Mouse (Mus musculus) retina, postnatal 1 day (tissue): Measurements from ENCODE around the gene A930018P22Rik.
A peak's percentile ranks its signal among the peaks of the same experiment; 100 is the strongest.
"Not testable (repeated sequence)": the region's sequence is repeated elsewhere in the genome, so short reads cannot be mapped to it uniquely, and the experiment has no call there.

Source experiments
- DNase-seq: peaks from one replicate; pipeline ENCODE4 v3.0.0-alpha.2; 2012

Gene A930018P22Rik

GRCm38 (mm10) chr2:104122505-104123378 lies at the start of gene A930018P22Rik:
Gene A930018P22Rik (plus strand): TSS chr2:104122769.
- DNase-seq, result peak; percentile 95

- DNase-seq, result not testable (repeated sequence)
Measured at GRCm38 (mm10) chr2:104078285-104078684, 44.3 kb upstream of the A930018P22Rik start.

- DNase-seq, result not testable (repeated sequence)
Measured at GRCm38 (mm10) chr2:104081436-104082050, 41.0 kb upstream of the A930018P22Rik start.

- no peak for DNase-seq
Measured at GRCm38 (mm10) chr2:104082474-104082873, 40.1 kb upstream of the A930018P22Rik start.

- not testable (repeated sequence) for DNase-seq
Measured at GRCm38 (mm10) chr2:104084027-104084426, 38.5 kb upstream of the A930018P22Rik start.

GRCm38 (mm10) chr2:104087562-104087961 lies 35.0 kb upstream of the A930018P22Rik start:
- not testable (repeated sequence) for DNase-seq

- DNase-seq, result no peak
Measured at GRCm38 (mm10) chr2:104093305-104093704, 29.3 kb upstream of the A930018P22Rik start.

GRCm38 (mm10) chr2:104095741-104096213 lies 26.8 kb upstream of the A930018P22Rik start, which contains the start of gene Cd59a:
Gene Cd59a (plus strand): TSS chr2:104095801.
- DNase-seq, result peak; percentile 76

- DNase-seq, result peak; percentile 6
Measured at GRCm38 (mm10) chr2:104096256-104096655, 26.3 kb upstream of the A930018P22Rik start.

- not testable (repeated sequence) for DNase-seq
Measured at GRCm38 (mm10) chr2:104096796-104097195, 25.8 kb upstream of the A930018P22Rik start.

- not testable (repeated sequence) for DNase-seq
Measured at GRCm38 (mm10) chr2:104097396-104097795, 25.2 kb upstream of the A930018P22Rik start.

- DNase-seq, result no peak
Measured at GRCm38 (mm10) chr2:104098529-104099230, 23.9 kb upstream of the A930018P22Rik start.

- DNase-seq, result no peak
Measured at GRCm38 (mm10) chr2:104099231-104099585, 23.4 kb upstream of the A930018P22Rik start.

- no peak for DNase-seq
Measured at GRCm38 (mm10) chr2:104099946-104100345, 22.6 kb upstream of the A930018P22Rik start.

GRCm38 (mm10) chr2:104104800-104105199 lies 17.8 kb upstream of the A930018P22Rik start:
- no peak for DNase-seq

GRCm38 (mm10) chr2:104109021-104109420 lies 13.5 kb upstream of the A930018P22Rik start:
- DNase-seq, result not testable (repeated sequence)

- no peak for DNase-seq
Measured at GRCm38 (mm10) chr2:104109528-104109927, 13.0 kb upstream of the A930018P22Rik start.

GRCm38 (mm10) chr2:104110031-104110430 lies 12.5 kb upstream of the A930018P22Rik start:
- no peak for DNase-seq

GRCm38 (mm10) chr2:104111170-104111797 lies 11.3 kb upstream of the A930018P22Rik start:
- not testable (repeated sequence) for DNase-seq

- not testable (repeated sequence) for DNase-seq
Measured at GRCm38 (mm10) chr2:104113563-104113962, 9.0 kb upstream of the A930018P22Rik start.

GRCm38 (mm10) chr2:104114898-104115297 lies 7.7 kb upstream of the A930018P22Rik start:
- no peak for DNase-seq

- DNase-seq, result not testable (repeated sequence)
Measured at GRCm38 (mm10) chr2:104117173-104117572, 5.4 kb upstream of the A930018P22Rik start.
